18 mouse cellular contexts compared by ENCODE assay signal in the genomic region with DNA sequence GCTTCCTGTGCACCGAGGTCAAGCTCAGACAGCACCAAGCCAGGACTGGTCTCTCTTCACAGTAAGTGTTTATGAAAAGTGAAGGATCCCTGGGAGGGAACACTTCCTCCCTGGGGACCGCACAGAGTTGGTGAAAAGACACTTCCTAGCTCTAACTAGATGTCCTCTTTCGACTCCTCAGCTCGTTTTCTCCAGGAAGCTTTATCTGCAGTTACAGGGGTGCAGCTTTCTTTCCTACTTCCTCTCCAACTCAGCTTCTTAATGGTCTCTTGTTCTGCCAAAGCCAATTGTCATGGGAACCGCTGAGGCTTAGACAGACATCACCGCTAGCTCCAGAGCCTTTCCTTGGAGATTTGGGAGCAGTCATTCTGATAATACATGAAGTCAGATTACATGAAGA. TPM values are rescaled to one million over a fixed set of nuclear protein-coding genes. Genes with fewer than 3 reads are reported as not detected.
DNase-seq lines count a peak whose midpoint lies in the region; ATAC-seq and TF ChIP-seq lines count a peak whose summit lies in the region.
"Had no signal": no experiment of that assay in that cellular context is flagged by ENCODE, and none has a peak within 500 bp of the region (broad histone marks: within the 10 kb centered on the region; RNA-seq: fewer than 3 reads in every experiment).

No protein-coding gene starts in this region.

- no peaks in the 10 kb centered on the region for H3K36me3 ChIP-seq in lung, postnatal 0 days (ENCODE audit: insufficient read depth, low read length)
- H3K36me3 ChIP-seq: embryonic facial prominence, embryonic 13.5 days; forebrain, embryonic 10.5 days; limb, embryonic 13.5 days; liver, embryonic 15.5 days had no signal

- DNase-seq in adrenal gland, postnatal 10 days, result peak; percentile 6
- no peak for DNase-seq in adrenal gland, adult 2 months
- peak; percentile 13 for DNase-seq in lung, postnatal 0 days (ENCODE audit: low spot score)
- DNase-seq in lung, postnatal 4 days, result no peak
- peak; percentile 49 to 72 for DNase-seq in heart, adult 9 months (ENCODE audit: low spot score in 2 of 2)
- DNase-seq in heart, postnatal 4 days, result peak; percentile 40
- DNase-seq in layer of hippocampus, postnatal 25 days (ENCODE audit: extremely low spot score in 1 of 2, low spot score in 1 of 2), result no peak
- DNase-seq in left cerebral cortex, postnatal 10 days (ENCODE audit: extremely low spot score in 1 of 2, low spot score in 2 of 2), result no peak
- DNase-seq: cerebellum, adult 11-12 months; kidney, adult 2 months; kidney, postnatal 4 days had no signal

- no peak for TF ChIP-seq CTCF in lung, postnatal 0 days (IDR thresholded peaks at IDR 0.05)

- H3K4me3 ChIP-seq in lung, postnatal 0 days (ENCODE audit: low read depth, low read length), result no peak overlapping the region
- H3K4me3 ChIP-seq: embryonic facial prominence, embryonic 13.5 days; forebrain, embryonic 10.5 days; heart, adult 2 months; limb, embryonic 13.5 days; liver, embryonic 15.5 days had no signal

- ATAC-seq in lung, postnatal 0 days, result no peak; the same call in 1 of the 2 replicates
- ATAC-seq: activated CD4-positive, CD25-positive, alpha-beta regulatory T cell, adult 4 months; hindbrain, embryonic 16.5 days had no signal

- no peak overlapping the region for H3K27ac ChIP-seq in lung, postnatal 0 days (ENCODE audit: low read length)
- H3K27ac ChIP-seq: embryonic facial prominence, embryonic 13.5 days; forebrain, embryonic 10.5 days; heart, adult 2 months; limb, embryonic 13.5 days; liver, embryonic 15.5 days had no signal

- no peaks in the 10 kb centered on the region for H3K27me3 ChIP-seq in lung, postnatal 0 days (replicated peaks; ENCODE audit: insufficient read depth, low read length)
- H3K27me3 ChIP-seq: embryonic facial prominence, embryonic 13.5 days; liver, embryonic 15.5 days had no signal

- no peak overlapping the region for H3K9ac ChIP-seq in lung, postnatal 0 days (replicated peaks; ENCODE audit: low read depth)
- H3K9ac ChIP-seq: embryonic facial prominence, embryonic 13.5 days; limb, embryonic 13.5 days; liver, embryonic 15.5 days had no signal

- WGBS in lung, postnatal 0 days, result 32% methylated on average over 6 of the region's 6 CpGs

- no peaks in the 10 kb centered on the region for H3K4me1 ChIP-seq in lung, postnatal 0 days (ENCODE audit: insufficient read depth, low read depth, low read length)
- H3K4me1 ChIP-seq: embryonic facial prominence, embryonic 13.5 days; forebrain, embryonic 10.5 days; limb, embryonic 13.5 days had no signal

- H3K4me2 ChIP-seq in lung, postnatal 0 days (replicated peaks; ENCODE audit: low read depth, low read length), result no peak overlapping the region
- H3K4me2 ChIP-seq: embryonic facial prominence, embryonic 13.5 days; limb, embryonic 13.5 days; liver, embryonic 15.5 days had no signal

- no peak for TF ChIP-seq EP300 in lung, postnatal 0 days (IDR thresholded peaks at IDR 0.05)

- intact Hi-C loops in left cerebral cortex, postnatal 10 days (cut with DNase I), result loop anchor here (5.0 kb wide), 1 partner anchor 46 kb away; no protein-coding TSS in a partner anchor

- H3K9me3 ChIP-seq in lung, postnatal 0 days (ENCODE audit: low read length), result no peaks in the 10 kb centered on the region
- H3K9me3 ChIP-seq: embryonic facial prominence, embryonic 13.5 days; forebrain, embryonic 10.5 days; limb, embryonic 13.5 days; liver, embryonic 15.5 days had no signal

RNA-seq across cellular contexts. Expression of gene Rbm15, which starts 53.0 kb away (rescaled TPM):
- total RNA-seq in adrenal gland, postnatal 10 days (2021), result 10 to 100 TPM; 35.7 to 39.0 TPM
- 10 to 100 TPM; 25.9 to 40.5 TPM for total RNA-seq in adrenal gland, adult 2 months (2021)
- polyA plus RNA-seq in adrenal gland, adult 2 months (2012; rRNA removed), result 4.1 and 4.8 TPM in 2 replicates
- 7.2 and 7.5 TPM in 2 replicates for polyA plus RNA-seq in lung, postnatal 0 days (2015; fragmentation: Nextera tagmentation; extraction: Ambion mirVana)
- total RNA-seq in heart, postnatal 4 days (2021), result 10 to 100 TPM; 33.0 to 35.1 TPM
- 10 to 100 TPM; 24.9 to 27.6 TPM for total RNA-seq in layer of hippocampus, postnatal 25 days (2021)
- total RNA-seq in left cerebral cortex, postnatal 10 days (2021), result 10 to 100 TPM; 21.3 to 23.3 TPM

Comparison
In these comparisons a context has a peak if more than half of its experiments do, and no peak if none do; other contexts are left out.
1. DNase-seq: peak in adrenal gland, postnatal 10 days (single experiment), lung, postnatal 0 days (single experiment), heart, adult 9 months (2 of 2) and heart, postnatal 4 days (single experiment); none in adrenal gland, adult 2 months (single experiment), lung, postnatal 4 days (0 of 2), layer of hippocampus, postnatal 25 days (0 of 2) and left cerebral cortex, postnatal 10 days (0 of 2).